Mouse (Mus musculus) kidney, embryonic 14.5 days (tissue): ENCODE measurements around the gene Mnx1. TPM values are rescaled to one million over a fixed set of nuclear protein-coding genes. Genes with fewer than 3 reads are reported as not detected.

ENCODE experiments used
- ATAC-seq: fragments of 200-750 bp; cut with Nextera tagmentation; 2 replicates; pipeline ENCODE4 v1.8.0; 2017; ENCODE audit warnings: moderate number of reproducible peaks, mild to moderate bottlenecking, moderate TSS enrichment, moderate library complexity; ENCODE audit not compliant: low FRiP score, low TSS enrichment
- H3K27ac ChIP-seq: fragments of 300-500 bp; sonication (generic); 2 replicates; pipeline ENCODE4 v1.5.1; 2014; ENCODE audit warnings: low read depth, mild to moderate bottlenecking, low read length, moderate library complexity, mixed read lengths
- H3K27me3 ChIP-seq: fragments of 300-500 bp; sonication (generic); 2 replicates; pipeline ENCODE4 v1.6.1; 2014; ENCODE audit warnings: mild to moderate bottlenecking, low read length; ENCODE audit not compliant: control insufficient read depth, insufficient read depth
- H3K36me3 ChIP-seq: fragments of 300-500 bp; sonication (generic); 2 replicates; pipeline ENCODE4 v1.6.1; 2014; ENCODE audit warnings: low read length, mixed read lengths; ENCODE audit not compliant: control insufficient read depth, insufficient read depth
- H3K4me1 ChIP-seq: fragments of 300-500 bp; sonication (generic); 2 replicates; pipeline ENCODE4 v1.6.1; 2014; ENCODE audit warnings: low read length, mixed read lengths; ENCODE audit not compliant: control insufficient read depth, insufficient read depth
- H3K4me2 ChIP-seq: fragments of 300-500 bp; sonication (generic); replicated peaks from 2 replicates; pipeline ENCODE4 v1.6.1; 2014; ENCODE audit warnings: low read depth, mild to moderate bottlenecking, low read length
- H3K4me3 ChIP-seq: fragments of 300-500 bp; sonication (generic); 2 replicates; pipeline ENCODE4 v1.5.1; 2014; ENCODE audit warnings: mild to moderate bottlenecking, low read length
- H3K9ac ChIP-seq: fragments of 300-500 bp; sonication (generic); 2 replicates; pipeline ENCODE4 v1.6.1; 2014; ENCODE audit warnings: low read depth, mild to moderate bottlenecking, low read length, moderate library complexity
- H3K9me3 ChIP-seq: fragments of 300-500 bp; sonication (generic); 2 replicates; pipeline ENCODE4 v1.6.1; 2016; ENCODE audit warnings: low read length; ENCODE audit not compliant: control insufficient read depth
- WGBS: fragments of 180-500 bp; shearing (Covaris S2); extraction: QIAGEN DNeasy Blood & Tissue Kit; methylation state at CpG from one replicate; pipeline ENCODE4 v1.1.7; 2014; 5-methylcytosine and 5-hydroxymethylcytosine counted together
- polyA plus RNA-seq: library from polyadenylated mRNA; unstranded; fragments of >200 nt; fragmentation: Nextera tagmentation; extraction: Ambion mirVana; gene quantifications from 2 replicates; pipeline ENCODE4 v1.2.1, GENCODE M21; 2014

Gene Mnx1
- polyA plus RNA-seq, 1 experiment from 2014 or later, result not detected

GRCm38 (mm10) chr5:29471396-29471795 is 6.9 kb downstream of the Mnx1 start:
- Histone ChIP-seq H3K9me3 (no peaks in the 10 kb centered on the region), H3K4me3 (no peak overlapping the region), H3K9ac (no peak overlapping the region), H3K4me2 (no peak overlapping the region), H3K36me3 (no peaks in the 10 kb centered on the region), H3K4me1 (no peaks in the 10 kb centered on the region), H3K27ac (no peak overlapping the region), H3K27me3 (peaks cover 94% of the 10 kb centered on the region)
- no peak for ATAC-seq
- 4% methylated on average over 11 of the region's 11 CpGs for WGBS

DNA sequence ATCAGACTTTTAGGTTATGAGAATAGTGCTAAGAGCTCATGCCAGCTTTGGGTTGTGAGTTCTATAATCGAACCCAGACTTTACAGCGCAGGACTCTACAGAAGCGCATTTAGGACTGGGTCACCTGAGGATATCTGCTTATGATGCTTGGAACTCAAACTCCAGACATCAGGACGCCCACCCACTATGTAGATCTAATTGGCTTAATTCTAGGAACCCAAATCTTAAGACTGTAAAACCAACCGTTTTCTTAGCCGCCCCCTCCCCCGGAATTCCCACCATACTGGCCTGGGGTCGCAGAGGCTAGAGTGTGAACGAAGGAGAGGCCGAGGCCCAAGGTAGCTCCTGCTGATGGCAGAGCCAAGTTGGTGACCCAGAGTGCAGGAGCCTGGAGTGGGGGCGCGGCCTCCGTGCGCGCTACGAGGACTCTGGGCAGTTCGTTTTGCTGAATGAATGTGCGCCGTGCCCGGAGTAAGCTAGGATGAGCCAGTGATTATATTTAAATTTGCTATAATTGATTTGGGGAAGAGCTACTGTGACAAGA is 7.3 kb downstream of the Mnx1 start:
- Histone ChIP-seq H3K4me2 (no peak overlapping the region), H3K27ac (no peak overlapping the region), H3K36me3 (no peaks in the 10 kb centered on the region), H3K27me3 (peaks cover 92% of the 10 kb centered on the region), H3K9me3 (no peaks in the 10 kb centered on the region), H3K9ac (no peak overlapping the region), H3K4me1 (no peaks in the 10 kb centered on the region), H3K4me3 (no peak overlapping the region)
- WGBS, result 4% methylated on average over 20 of the region's 20 CpGs
- ATAC-seq, result no peak

DNA sequence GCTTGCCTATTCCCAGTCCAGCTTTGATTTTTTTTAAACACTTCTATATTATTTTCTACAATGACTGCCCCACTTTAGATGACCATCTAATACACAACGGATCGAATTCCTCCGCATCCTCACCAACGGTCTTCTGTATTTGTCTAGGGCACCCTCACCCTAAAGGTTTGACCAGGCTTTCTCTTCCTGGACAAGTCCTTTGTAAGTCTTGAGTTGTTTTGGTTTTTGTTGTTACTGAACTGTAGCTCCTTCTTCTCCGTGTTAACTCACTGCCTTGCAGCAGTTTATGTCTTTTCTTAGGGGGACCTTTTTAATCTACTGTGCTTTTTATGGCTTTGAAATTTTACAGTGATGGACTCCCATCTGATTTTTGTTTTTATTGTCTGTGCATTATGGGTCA is 8.0 kb downstream of the Mnx1 start:
- no peaks in the 10 kb centered on the region for H3K36me3 ChIP-seq
- no peak overlapping the region for H3K4me3 ChIP-seq
- no peak overlapping the region for H3K9ac ChIP-seq
- H3K4me2 ChIP-seq, result no peak overlapping the region
- H3K27ac ChIP-seq, result no peak overlapping the region
- no peaks in the 10 kb centered on the region for H3K4me1 ChIP-seq
- ATAC-seq, result no peak
- no peaks in the 10 kb centered on the region for H3K9me3 ChIP-seq
- WGBS, result 12% methylated on average over 5 of the region's 5 CpGs
- H3K27me3 ChIP-seq, result peaks cover 86% of the 10 kb centered on the region

- Histone ChIP-seq H3K36me3 (no peaks in the 10 kb centered on the region), H3K4me3 (no peak overlapping the region), H3K27me3 (peaks cover 78% of the 10 kb centered on the region), H3K27ac (no peak overlapping the region), H3K4me1 (no peaks in the 10 kb centered on the region), H3K4me2 (no peak overlapping the region), H3K9ac (no peak overlapping the region), H3K9me3 (no peaks in the 10 kb centered on the region)
- 5% methylated on average over 4 of the region's 4 CpGs for WGBS
- ATAC-seq, result no peak
Observed at GRCm38 (mm10) chr5:29469501-29469900, 8.8 kb downstream of the Mnx1 start.

- WGBS, result 2% methylated on average over 17 of the region's 17 CpGs
- Histone ChIP-seq H3K9me3 (no peaks in the 10 kb centered on the region), H3K36me3 (no peaks in the 10 kb centered on the region), H3K27me3 (peaks cover 68% of the 10 kb centered on the region), H3K9ac (no peak overlapping the region), H3K4me3 (peak overlapping the region; percentile 40), H3K4me1 (no peaks in the 10 kb centered on the region), H3K27ac (no peak overlapping the region), H3K4me2 (peak overlapping the region; percentile 50)
- no peak for ATAC-seq
Observed at GRCm38 (mm10) chr5:29468351-29469065, 9.8 kb downstream of the Mnx1 start.

DNA sequence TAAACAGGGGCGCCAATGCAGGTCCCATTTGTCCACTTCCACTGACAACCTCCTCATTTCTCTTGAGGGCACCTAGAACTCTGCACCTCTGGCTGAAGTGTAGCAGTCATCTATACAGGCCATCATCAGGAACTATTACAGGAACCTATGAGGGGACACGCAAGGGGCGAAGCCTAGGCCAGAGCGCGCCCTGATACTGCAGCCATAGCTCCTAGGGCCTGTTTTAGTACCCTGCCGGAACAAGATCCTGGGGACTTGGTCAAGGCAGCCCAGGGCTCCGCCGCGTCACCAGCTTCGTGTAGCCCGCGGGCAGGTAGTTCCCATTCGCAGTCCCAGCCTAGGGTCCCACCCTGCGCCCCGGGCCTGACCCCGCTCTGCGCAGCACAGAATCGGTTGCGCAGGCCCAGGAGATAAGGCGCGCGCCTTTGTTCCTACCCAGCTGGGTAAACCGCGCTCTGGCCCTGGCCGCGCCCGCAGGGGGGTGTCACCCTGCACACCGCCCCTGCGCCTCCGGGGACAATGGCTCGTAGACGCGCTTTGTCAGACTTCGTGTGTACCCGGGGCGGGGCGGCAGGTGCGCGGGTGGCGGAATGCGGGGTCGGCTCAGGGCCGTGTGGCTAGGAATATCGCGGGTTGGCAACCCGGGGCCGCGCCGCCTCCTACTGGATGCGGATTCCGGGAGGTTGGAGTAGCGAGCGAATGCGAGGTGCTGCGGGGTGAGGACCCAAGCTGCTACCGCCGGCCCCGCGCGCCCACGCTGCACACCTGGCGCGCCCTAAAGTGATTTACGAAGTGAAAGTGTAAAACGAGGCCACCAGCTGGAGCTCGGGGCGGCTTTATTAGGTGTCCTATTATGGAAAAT is 10.6 kb downstream of the Mnx1 start:
- no peaks in the 10 kb centered on the region for H3K36me3 ChIP-seq
- peak overlapping the region; percentile 50 for H3K4me2 ChIP-seq
- 2% methylated on average over 67 of the region's 67 CpGs for WGBS
- H3K9ac ChIP-seq, result peak overlapping the region; percentile 24; the same call in 1 of the 2 replicates
- no peaks in the 10 kb centered on the region for H3K4me1 ChIP-seq
- no peaks in the 10 kb centered on the region for H3K9me3 ChIP-seq
- H3K27me3 ChIP-seq, result peaks cover 61% of the 10 kb centered on the region
- no peak overlapping the region for H3K27ac ChIP-seq
- ATAC-seq, result peak; percentile 25; the same call in 1 of the 2 replicates
- H3K4me3 ChIP-seq, result peak overlapping the region; percentile 40

DNA sequence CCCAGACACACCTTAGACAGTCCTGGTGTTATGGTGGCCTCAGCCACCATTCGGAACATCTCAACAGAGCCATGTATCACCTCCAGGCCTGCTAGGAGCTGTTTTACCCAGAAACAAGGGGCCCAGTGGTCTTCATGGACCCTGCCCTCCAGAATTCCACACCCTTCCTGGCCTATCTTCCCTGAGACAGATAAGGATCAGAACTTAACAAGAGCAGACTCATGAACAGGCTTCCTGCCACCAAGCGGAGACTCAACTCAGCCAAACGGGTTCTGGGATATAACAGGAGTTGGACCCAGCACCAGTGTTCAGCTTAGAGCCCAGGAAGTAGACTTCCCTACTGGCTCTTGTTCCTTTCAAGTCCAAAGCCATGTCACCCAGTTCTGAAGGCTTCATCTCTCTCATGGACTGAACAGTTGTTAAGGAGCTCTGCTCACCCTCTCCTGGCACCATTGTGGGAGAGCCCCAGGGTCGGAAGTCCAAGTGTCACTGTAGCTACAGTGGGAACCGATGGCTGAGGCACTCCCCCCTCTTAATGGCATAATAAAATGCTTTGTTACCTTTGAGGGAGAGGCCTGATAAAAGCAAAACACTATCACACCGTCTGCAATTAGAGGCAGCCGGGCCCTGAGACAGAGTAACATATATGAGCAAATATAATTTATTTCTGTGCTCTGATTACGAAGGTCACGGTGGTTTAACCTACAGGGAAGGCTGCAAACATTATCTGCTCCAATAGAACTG is 15.2 kb downstream of the Mnx1 start:
- Histone ChIP-seq H3K4me2 (no peak overlapping the region), H3K27ac (no peak overlapping the region), H3K9ac (no peak overlapping the region), H3K9me3 (no peaks in the 10 kb centered on the region), H3K4me1 (no peaks in the 10 kb centered on the region), H3K27me3 (peaks cover 20% of the 10 kb centered on the region), H3K4me3 (no peak overlapping the region), H3K36me3 (peaks cover 8% of the 10 kb centered on the region; the same call in 1 of the 2 replicates)
- ATAC-seq, result no peak
- 45% methylated on average over 9 of the region's 9 CpGs for WGBS

GRCm38 (mm10) chr5:29456895-29457656 is 21.2 kb downstream of the Mnx1 start:
- Histone ChIP-seq H3K27me3 (no peaks in the 10 kb centered on the region), H3K27ac (no peak overlapping the region), H3K36me3 (peaks cover 35% of the 10 kb centered on the region; the same call in 1 of the 2 replicates), H3K4me3 (no peak overlapping the region), H3K9me3 (no peaks in the 10 kb centered on the region), H3K4me2 (no peak overlapping the region), H3K9ac (no peak overlapping the region), H3K4me1 (no peaks in the 10 kb centered on the region)
- WGBS, result 83% methylated on average over 5 of the region's 5 CpGs
- ATAC-seq, result no peak
